Mouse (Mus musculus): Measurements from ENCODE around the gene Jmjd1c. TPM values are rescaled to one million over a fixed set of nuclear protein-coding genes. Genes with fewer than 3 reads are reported as not detected.

The Jmjd1c gene
- 10 to 100 TPM; 24.9 to 26.1 TPM for total RNA-seq (2021)
- long read RNA-seq, experiment 1, partial matches to known transcripts: 0 of 1 reads
- long read RNA-seq, experiment 1, other reads (novel, unspliced or antisense): 1 of 1 reads
- long read RNA-seq, experiment 2, partial matches to known transcripts: 2 of 4 reads
- long read RNA-seq, experiment 2, other reads (novel, unspliced or antisense): 2 of 4 reads

DNA sequence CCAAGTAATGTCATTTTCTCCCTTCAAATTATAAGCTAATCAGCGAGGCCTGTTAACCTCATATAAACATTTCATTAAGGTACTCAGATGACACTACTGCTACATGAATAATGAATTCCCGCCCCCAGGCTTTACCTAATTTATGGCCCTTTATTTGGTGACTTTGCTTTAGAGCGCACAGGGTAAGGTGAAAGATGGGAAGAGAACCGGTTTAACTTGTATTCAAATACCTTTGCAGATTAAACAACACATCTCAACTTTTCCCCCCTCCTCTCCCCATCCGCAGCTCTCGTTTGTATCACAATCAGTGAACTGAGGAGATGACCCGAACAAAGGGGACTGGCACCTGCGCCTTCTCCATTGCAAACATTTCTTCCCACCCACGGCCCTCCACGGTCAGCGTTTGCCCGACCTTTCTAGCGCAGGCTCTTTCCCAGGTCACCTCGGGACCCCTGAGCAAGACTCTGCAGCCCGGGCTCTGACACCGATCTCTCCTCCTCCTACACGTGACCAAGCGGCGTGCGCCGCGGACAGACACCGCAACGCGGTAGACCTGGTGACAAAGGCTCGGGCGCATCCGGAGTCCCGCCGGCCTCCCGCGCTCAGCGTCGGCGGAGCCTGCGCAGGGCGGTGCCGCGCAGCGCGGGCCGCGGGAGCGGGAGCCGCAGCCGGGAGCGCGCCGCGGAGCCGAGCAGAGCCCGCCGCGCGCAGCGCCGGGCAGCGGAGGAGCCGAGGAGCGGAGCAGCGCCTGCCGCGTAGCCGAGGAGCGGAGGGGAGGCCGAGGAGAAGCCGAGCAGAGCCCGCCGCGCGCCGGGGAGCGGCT lies at the start of gene Jmjd1c:
Jmjd1c (plus strand) TSS at position 328 of the 823 bp plus-strand sequence.
- DNase-seq: peak; percentile 74
- intact Hi-C loops (cut with DNase I; ENCODE audit: low total_unique reads): loop anchor here (5.0 kb wide), 1 partner anchor 59 kb away; no protein-coding TSS in a partner anchor

DNA sequence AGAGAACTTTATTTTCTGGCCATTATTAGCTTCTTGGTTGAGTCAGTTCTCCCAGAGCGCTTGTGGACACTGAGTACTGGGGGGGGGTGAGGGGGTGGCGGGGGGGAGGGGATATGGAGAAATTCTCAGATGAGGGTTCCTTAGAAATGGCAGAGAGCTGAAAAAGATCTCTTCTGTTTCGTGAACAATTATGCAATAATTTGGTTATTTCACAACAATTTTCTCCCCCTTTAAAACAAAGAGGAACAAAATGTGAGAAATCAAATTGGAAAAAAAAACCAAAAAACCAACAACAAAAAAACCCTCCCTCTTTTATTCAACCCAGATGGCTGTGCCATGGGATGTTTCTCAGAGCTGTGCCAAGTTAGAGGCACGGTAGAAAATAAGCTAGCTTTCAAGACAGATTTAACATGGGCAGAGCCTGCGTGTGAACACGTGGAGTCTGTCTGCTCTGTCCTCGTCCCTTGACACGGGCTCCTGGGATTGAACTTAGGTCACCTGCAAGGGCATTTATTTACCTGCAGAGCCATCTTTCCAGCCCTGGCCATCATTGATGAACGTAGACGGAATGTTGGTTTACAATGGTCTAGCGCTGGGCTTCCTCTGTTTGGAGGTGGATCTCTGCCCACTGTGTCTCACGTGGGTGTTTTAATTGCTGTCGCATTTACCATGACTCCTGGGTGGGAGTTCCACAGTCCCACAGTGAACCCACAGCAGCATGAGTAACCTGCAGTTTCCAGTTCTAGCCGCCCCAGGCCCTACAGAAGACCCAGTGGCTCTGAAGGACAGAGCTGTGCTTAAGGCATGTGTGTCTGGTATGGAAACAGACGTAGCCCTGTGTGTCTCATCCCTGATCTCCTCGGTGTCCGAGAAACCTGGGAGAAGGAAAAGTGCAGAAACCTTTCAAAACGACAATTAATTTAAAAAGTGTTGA lies 47.9 kb upstream of the Jmjd1c start:
- no peak for DNase-seq
- intact Hi-C loops (cut with DNase I; ENCODE audit: low total_unique reads): no loop called here

DNA sequence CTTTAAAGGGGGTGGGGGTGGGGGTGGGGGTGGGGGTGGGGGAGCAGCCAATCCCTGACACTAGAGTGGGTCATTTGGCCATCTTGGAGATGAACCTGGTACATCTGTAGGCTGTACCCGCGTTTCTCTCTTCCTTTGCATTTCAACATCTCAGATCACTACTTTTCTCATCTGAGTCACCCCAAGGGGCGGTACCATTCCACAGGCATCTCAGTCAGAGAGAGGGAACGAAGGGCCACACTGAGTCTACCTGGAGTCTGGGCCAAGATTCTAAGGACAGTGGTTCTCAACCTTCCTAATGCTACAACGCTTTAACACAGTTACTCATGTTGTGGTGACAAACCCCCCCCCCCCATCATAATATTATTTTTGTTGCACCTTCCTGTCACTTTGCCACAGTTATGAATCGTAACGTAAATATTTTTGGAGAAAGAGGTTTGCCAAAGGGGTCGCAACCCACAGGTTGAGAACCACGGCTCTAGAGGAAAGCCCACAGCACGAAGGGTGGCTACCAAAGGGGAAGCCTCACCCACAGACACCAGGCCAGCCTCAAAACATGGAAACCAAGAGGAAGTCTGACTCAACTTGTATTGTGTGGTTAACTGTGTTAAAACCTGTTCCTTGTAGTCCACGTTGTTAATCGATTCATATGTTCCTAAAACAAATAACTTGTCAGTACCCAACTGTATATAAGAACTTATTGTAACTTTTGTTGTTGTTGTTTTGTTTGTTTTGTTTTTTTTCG lies 46.9 kb upstream of the Jmjd1c start:
- intact Hi-C loops (cut with DNase I; ENCODE audit: low total_unique reads): no loop called here
- no peak for DNase-seq

DNA sequence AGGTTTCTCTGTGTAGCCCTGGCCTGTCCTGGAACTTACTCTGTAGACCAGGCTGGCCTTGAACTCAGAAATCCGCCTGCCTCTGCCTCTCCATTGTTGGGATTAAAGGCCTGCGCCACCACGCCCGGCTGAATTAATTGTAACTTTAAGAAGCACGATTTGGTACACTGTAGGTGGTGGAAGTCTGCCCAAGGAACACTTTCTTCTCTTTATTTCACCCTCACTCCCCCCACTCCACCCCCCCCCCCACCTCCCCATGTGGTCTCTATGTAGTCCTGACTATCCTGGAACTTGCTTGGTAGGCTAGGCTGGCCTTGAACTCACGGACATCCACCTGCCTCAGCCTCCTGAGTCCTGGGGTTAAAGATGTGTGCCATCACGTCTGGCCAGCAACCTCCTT lies 46.3 kb upstream of the Jmjd1c start:
- intact Hi-C loops (cut with DNase I; ENCODE audit: low total_unique reads): no loop called here
- DNase-seq: no peak

DNA sequence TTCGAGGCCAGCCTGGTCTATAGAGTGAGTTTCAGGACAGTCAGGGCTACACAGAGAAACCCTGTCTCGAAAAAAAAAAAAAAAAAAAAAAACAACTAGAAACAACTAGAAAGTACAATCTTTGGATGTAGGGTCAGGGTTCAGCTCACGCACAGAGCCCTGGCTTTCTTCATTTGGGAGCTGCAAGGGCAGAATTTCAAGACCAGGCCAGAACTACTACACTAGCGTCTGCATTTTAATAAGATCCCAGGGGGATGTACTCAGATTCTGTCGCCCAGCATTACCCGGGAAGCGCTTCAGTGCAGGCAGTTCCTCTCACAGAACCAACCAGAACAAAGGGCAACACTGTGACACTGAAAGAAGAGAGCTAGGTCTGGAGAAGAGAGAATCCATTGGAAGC lies 45.2 kb upstream of the Jmjd1c start:
- DNase-seq: no peak

DNA sequence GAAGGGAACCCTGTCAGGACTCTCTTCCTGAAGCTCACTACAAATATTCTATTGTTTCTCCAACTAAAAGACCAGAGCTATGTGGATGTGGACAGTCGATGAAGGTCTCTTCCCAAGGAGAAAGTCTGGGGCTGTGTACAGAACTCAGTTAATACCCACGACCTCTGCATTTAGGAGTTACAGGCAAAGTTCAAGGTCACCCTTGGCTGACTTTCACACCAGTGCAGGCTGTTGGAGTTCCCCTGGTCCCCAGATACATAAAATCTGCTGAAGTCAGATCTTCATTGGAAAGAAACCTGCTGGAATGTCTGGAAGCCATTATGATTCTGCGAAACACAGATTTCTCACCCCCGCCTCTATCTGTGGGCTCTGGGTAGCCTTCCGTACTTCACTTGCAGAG lies 44.5 kb upstream of the Jmjd1c start:
- no peak for DNase-seq
- intact Hi-C loops (cut with DNase I; ENCODE audit: low total_unique reads): no loop called here

More for the DNA sequence above, 45.2 kb upstream of the Jmjd1c start:
- intact Hi-C loops (cut with DNase I; ENCODE audit: low total_unique reads): no loop called here

DNA sequence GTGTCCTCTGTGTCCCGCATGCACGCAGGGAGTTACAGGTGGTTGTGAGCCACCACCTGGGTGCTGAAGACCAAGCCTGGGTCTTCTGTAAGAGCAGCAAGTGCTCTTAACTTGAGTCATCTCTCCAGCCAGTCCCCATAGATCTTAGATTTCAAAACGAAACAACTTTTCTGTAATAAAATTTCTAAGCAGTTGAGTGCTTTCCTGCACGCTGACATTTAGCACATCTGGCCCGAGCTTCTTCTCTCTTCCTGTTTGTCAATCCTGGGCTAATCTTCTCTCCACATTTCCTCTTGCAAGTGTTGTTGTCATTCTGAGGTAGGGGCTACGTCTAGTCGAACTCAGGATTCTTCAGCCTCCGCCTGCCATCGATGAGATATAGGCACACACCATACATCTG lies 43.5 kb upstream of the Jmjd1c start:
- DNase-seq: no peak
- intact Hi-C loops (cut with DNase I; ENCODE audit: low total_unique reads): no loop called here

DNA sequence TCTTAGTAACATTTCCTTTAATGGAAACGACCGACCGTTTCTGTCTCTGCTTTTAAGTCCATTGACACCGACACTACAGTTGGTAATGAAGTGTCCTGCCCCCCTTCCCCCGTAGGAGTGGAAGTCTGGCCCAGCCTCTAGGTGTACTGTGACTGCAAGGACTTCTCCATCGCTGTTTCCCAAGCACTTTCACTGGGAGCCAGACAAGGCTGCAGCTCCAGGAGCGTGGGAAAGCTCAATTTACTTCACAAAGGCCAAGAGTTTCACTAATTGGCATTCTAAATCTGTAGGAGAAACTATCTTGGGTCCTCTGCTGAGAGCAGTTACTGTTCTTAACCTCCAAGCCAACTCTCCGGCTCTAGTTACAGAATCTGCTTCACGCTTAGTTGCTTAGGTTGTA lies 42.5 kb upstream of the Jmjd1c start:
- intact Hi-C loops (cut with DNase I; ENCODE audit: low total_unique reads): no loop called here
- peak; percentile 50 for DNase-seq

DNA sequence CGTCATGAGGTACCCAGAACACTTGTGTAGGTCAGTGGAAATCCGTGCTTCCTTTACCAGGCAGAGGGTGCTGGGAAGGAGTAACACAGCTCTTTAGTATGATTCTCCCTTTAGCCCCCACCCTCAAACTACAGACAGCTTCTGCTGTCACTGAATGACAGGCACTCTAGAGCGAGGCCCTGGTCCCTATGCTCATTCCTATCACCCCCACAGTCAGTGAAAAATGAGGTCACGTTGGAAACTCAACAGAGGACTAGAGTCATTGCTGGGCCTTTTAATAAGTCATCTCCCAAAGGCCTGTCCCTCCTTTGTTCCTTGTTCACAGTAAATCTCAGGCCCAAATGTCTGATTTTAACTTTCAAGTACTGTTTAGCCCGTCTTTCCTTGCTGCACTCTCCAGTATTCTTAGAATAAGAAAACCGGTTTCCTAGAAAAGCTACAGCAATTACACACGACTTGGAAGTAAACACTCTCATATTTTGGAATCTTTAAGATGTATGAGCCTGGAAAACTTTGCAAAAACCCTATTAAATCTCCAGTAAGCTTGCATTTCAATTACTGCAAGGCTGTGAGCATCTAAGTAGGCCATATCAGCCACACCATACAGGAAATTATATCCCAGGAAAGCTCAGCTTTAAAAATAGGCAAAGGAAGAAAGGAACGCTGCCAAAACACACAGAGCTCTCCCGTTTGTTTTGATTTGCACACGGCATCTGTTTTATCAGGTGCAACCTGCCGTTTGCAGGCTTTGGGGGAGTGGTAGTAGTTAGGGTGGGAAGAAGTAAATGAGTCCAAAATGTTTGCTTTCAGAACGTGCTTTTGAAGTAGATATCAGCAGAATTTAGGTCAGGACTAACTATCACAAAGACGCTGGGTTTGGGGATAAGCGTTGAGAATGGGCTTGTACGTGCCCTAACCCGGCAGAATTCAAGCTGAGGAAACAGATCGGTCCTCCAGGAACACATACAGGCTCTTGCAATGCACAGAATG lies 39.8 kb upstream of the Jmjd1c start:
- no peak for DNase-seq
- intact Hi-C loops (cut with DNase I; ENCODE audit: low total_unique reads): no loop called here

DNA sequence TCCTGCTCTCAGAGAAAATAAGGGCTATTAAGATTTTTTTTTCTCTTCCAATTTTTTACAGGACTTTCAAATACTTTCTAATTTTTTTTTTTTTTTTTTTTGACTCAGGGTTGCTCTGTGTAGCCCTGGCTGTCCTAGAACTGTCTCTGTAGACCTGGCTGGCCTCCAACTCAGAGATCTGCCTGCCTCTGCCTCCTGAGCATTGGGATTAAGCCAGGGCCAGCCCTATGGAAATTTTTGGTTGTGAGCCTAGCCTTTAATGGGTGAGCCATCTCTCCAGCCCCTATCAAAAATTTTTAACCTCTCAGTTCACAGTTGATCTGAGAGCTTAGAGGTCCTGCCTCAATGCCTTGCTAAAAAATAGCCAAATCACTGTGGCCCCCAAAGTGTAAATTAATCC lies 38.7 kb upstream of the Jmjd1c start:
- intact Hi-C loops (cut with DNase I; ENCODE audit: low total_unique reads): no loop called here

DNA sequence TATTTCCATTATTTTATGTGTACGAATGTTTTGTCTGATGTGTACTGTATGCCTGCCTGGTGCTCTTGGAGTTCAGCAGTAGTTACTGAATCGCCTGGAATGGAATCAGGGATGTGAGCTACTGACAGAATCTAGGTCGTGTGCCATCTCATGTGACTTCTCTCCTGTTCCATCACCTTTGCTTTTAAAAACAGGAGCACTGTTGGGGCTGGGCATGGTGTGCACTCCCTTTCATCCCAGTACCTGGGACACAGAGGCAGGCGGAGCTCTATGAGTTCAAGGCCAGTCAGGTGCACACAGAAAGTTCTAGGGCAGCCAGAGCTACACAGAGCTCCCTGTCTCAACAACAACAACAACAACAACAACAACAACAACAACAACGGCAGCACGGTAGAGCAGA lies 38.2 kb upstream of the Jmjd1c start:
- no peak for DNase-seq
- intact Hi-C loops (cut with DNase I; ENCODE audit: low total_unique reads): no loop called here

More for the DNA sequence above, 38.7 kb upstream of the Jmjd1c start:
- DNase-seq: no peak

DNA sequence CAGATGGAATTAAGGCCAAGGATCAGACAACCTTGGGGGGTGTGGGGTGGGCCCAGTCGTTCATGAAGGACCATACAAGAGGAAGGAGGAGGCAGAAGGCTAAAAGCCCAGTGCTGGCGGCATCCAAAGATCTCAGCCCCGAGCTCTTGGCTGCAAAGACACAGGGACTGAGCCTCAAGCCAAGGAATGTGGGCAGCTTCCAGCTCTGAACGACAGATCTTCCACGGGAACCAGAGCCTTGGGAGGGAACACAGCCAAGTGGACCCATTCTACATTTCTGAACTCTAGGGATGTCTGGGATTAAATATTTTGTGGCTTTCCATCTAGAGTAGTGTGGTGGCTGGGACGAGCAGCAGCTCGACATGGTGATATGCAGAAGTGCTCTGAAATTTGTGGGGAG lies 37.6 kb upstream of the Jmjd1c start:
- intact Hi-C loops (cut with DNase I; ENCODE audit: low total_unique reads): no loop called here
- DNase-seq: peak; percentile 79

DNA sequence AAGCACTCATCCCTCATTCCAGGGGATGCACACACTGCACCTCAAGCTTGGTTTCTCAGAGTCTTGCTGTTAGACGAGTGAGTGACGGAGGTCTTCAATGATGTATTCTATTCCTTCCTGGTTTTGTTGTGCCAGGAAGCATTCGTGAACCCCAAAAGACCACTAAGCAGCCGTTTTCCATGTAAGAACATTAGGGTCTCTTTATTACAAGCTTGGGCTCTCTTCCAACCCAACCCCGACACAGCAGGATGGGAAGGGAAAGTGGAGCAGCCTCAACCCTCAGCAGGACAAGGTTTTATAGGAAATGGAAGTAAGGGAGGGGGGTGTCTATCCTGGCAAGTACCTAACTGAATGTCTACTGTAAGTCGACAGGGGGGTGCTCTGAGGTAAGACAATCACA lies 37.2 kb upstream of the Jmjd1c start:
- intact Hi-C loops (cut with DNase I; ENCODE audit: low total_unique reads): no loop called here

DNA sequence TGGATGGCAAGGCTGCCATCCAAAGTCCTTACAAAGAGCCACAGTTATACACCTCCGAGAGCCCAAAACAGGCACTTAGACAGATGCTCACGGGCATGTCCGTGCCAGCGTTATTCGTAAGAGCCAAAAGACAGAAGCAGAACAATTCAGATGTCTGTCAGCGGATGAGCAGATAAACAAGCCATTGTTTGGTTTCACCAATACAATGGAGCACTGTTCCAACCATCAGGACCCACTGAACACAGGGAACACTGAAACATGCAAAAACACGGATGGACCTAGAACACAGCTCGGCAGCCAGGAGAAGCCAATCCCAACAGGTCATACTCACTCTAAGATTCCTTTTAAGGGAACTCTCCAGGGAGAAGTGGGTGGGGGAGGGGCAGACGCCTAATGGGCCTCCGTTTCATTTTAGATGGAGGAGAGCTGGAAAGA lies 34.5 kb upstream of the Jmjd1c start:
- intact Hi-C loops (cut with DNase I; ENCODE audit: low total_unique reads): no loop called here
- DNase-seq: peak; percentile 35

More for the DNA sequence above, 37.2 kb upstream of the Jmjd1c start:
- no peak for DNase-seq

DNA sequence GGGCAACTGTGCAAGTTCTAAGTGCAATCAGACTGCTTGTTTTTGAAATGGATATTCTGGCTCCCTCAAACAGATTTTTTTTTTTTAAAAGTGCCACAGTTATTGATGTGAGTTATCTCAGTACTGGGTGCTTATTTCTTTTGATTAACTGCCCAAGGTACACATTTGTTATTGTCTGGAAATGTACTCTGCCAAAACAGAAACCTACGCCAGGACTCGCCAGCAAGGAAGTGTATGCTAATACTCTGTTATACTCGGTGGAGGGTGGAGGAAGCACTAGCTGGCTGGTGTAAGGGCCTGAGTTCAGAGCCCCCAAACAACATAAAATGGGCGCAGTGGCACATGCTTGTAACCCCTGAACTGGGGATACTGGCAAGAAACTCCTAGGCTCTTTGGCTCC lies 34.1 kb upstream of the Jmjd1c start:
- DNase-seq: no peak
- intact Hi-C loops (cut with DNase I; ENCODE audit: low total_unique reads): no loop called here

DNA sequence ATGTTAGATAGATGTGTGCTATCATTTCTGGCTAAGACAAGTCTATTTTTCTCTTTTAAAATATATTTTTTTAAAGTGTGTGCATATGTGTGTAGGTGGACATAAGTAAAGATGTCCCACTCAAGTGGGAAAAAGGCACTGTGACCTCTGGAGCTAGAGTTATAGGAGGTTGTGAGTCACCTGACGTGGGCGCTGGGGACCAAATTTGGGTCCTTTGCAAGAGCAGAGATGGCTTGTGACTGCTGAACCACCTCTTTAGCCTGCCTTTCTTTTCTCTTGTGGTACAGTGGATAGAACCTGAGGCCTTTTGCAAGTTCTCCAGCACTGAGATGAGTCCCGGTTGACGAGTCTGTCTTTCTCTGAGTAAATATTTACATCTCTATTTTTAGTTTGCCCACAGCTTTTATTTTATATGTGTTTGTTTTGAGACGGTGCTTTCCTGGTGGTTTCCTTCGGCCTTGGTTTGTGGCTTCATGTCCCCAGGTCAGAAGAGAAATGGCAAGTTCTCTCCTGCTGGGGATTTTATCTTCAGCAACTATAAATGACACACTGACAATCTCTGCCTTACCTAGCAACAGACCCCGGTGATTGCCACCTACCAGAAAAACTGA lies 30.5 kb upstream of the Jmjd1c start:
- DNase-seq: no peak
- intact Hi-C loops (cut with DNase I; ENCODE audit: low total_unique reads): no loop called here

DNA sequence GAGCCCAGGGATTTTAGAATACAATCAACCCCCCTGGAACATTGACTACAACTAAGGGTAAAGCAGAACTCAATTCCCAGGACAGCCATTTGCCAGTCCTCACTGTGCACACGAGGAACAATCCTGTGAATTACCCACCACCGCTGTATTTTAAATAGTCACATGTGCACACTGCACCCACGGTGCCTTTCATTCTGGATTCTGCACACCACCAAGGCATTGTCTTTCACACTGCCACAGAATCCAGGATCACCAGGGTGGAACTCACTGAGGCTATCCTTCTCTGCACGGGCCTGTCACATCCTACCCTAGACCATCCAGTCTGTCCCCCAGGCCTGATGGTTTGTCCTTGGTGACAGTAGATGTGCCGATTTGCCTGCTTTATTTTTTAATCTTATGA lies 30.0 kb upstream of the Jmjd1c start:
- DNase-seq: no peak
- intact Hi-C loops (cut with DNase I; ENCODE audit: low total_unique reads): no loop called here

DNA sequence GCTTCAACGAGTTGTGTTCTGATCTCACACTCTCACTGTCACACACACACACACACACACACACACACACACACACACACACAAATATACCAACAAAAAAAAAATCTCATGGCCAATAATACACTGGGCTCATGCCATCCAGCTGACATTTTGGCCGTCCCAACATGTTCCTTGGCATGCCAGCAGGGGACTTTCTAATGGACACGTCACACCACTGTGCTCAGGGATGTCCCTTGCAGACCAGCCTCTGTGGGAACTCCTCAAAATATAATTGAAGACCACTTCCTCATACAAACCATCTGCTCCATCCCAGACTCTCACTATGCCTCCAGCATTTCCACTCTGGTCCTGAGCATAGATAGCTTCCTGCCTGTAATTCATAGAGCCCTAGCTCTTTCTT lies 29.5 kb upstream of the Jmjd1c start:
- intact Hi-C loops (cut with DNase I; ENCODE audit: low total_unique reads): no loop called here
- peak; percentile 15 for DNase-seq

Data from gastrocnemius, postnatal 14 days (tissue).